Mouse (Mus musculus): ENCODE results near the gene Prune1. TPM values are rescaled to one million over a fixed set of nuclear protein-coding genes. Genes with fewer than 3 reads are reported as not detected.

Gene Prune1
- total and polyA plus RNA-seq, 3 experiments = 8.4 to 9.1 (median 8.5) TPM

GRCm38 (mm10) chr3:95229781-95230494 lies 51.9 kb downstream of the Prune1 start:
- TF ChIP-seq MEF2A (IDR thresholded peaks at IDR 0.05; ENCODE audit: borderline replicate concordance, low read depth, low read length) (no peak), MXI1 (IDR thresholded peaks at IDR 0.05; ENCODE audit: low read depth, low read length) (no peak; the same call in 1 of the 2 replicates), BHLHE40 (IDR thresholded peaks at IDR 0.05; ENCODE audit: low read depth, low read length) (no peak), CHD1 (IDR thresholded peaks at IDR 0.05; ENCODE audit: low read depth, low read length) (no peak), IRF4 (IDR thresholded peaks at IDR 0.05; ENCODE audit: low read depth, low read length) (no peak), NELFE (IDR thresholded peaks at IDR 0.05; ENCODE audit: low read depth, low read length) (peak; percentile 15; the same call in 1 of the 2 replicates), CHD2 (IDR thresholded peaks at IDR 0.05; ENCODE audit: low read length) (peak; percentile 28), RCOR1 (conservative IDR thresholded peaks at IDR 0.05; ENCODE audit: low read depth, low read length) (no peak), USF2 (conservative IDR thresholded peaks at IDR 0.05; ENCODE audit: low read depth, low read length) (no peak), UBTF (IDR thresholded peaks at IDR 0.05; ENCODE audit: low read depth, low read length) (no peak), POLR2AphosphoS2 (IDR thresholded peaks at IDR 0.05; ENCODE audit: low read depth, low read length) (no peak), TCF12 (IDR thresholded peaks at IDR 0.05; ENCODE audit: low read depth, low read length) (peak; percentile 45; the same call in 1 of the 2 replicates), NRF1 (IDR thresholded peaks at IDR 0.05; ENCODE audit: low read depth, low read length) (no peak), MYC (IDR thresholded peaks at IDR 0.05; ENCODE audit: low read depth, low read length) (no peak), MAZ (IDR thresholded peaks at IDR 0.05; ENCODE audit: low read depth, low read length) (peak; percentile 80; the same call in 1 of the 2 replicates), PAX5 (IDR thresholded peaks at IDR 0.05; ENCODE audit: low read length) (no peak), ZMIZ1 (IDR thresholded peaks at IDR 0.05; ENCODE audit: low read depth, low read length) (no peak), ZNF384 (IDR thresholded peaks at IDR 0.05; ENCODE audit: low read depth, low read length) (no peak), JUN (IDR thresholded peaks at IDR 0.05; ENCODE audit: insufficient read depth, low read depth, low read length) (no peak), ZKSCAN1 (IDR thresholded peaks at IDR 0.05; ENCODE audit: borderline replicate concordance, low read depth, low read length) (no peak), POLR2A (IDR thresholded peaks at IDR 0.05; ENCODE audit: low read depth, low read length) (peak; percentile 24; the same call in 1 of the 2 replicates), SIN3A (IDR thresholded peaks at IDR 0.05; ENCODE audit: low read length) (peak; percentile 72), RAD21 (IDR thresholded peaks at IDR 0.05; ENCODE audit: low read depth, low read length) (no peak)
- H3K9me3 ChIP-seq (replicated peaks; ENCODE audit: low read length) = no peaks in the 10 kb centered on the region
- peak; percentile 45 for DNase-seq (ENCODE audit: extremely low read depth)
- H3K27me3 ChIP-seq (replicated peaks) = no peaks in the 10 kb centered on the region
- H3K4me1 ChIP-seq (ENCODE audit: control insufficient read depth in 1 of 2, insufficient read depth in 2 of 2) = peaks cover 18 to 50% of the 10 kb centered on the region in 2 experiments
- H3K4me3 ChIP-seq (replicated peaks in 1 of 3; ENCODE audit: low read depth in 2 of 3, low read length in 2 of 3, poor library complexity in 1 of 3) = peak overlapping the region; percentile 76 to 97 (median 96)
- peak overlapping the region; percentile 92 for H3K27ac ChIP-seq (ENCODE audit: insufficient read depth, low read depth)
- peak overlapping the region; percentile 95 for H3K9ac ChIP-seq (ENCODE audit: insufficient read depth, low read depth)
- peak overlapping the region; percentile 79 for H3K4me2 ChIP-seq (ENCODE audit: insufficient read depth, low read depth, poor library complexity, severe bottlenecking)
- in situ Hi-C loops (cut with MboI; ENCODE audit: low pct_ligation_motif_present, low pct_unique_long_range_greater_than_20kb, low sequenced_read_pairs) (no loop called here), dilution Hi-C loops (cut with MboI; ENCODE audit: extremely low pct_ligation_motif_present, extremely low pct_unique_long_range_greater_than_20kb, low sequenced_read_pairs) (no loop called here)
- peaks cover 67% of the 10 kb centered on the region for H3K79me2 ChIP-seq (replicated peaks; ENCODE audit: control insufficient read depth, extremely low read depth, insufficient read depth, poor library complexity, severe bottlenecking)
- peaks cover 26 to 42% of the 10 kb centered on the region in 2 experiments for H3K36me3 ChIP-seq (replicated peaks in 1 of 2; ENCODE audit: control insufficient read depth in 1 of 2, insufficient read depth in 1 of 2, low read length in 1 of 2)
